Mouse (Mus musculus) forebrain, embryonic 11.5 days (tissue): ENCODE measurements around the gene Pmpca. TPM values are rescaled to one million over a fixed set of nuclear protein-coding genes. Genes with fewer than 3 reads are reported as not detected.
"Not testable (repeated sequence)": the region's sequence is repeated elsewhere in the genome, so short reads cannot be mapped to it uniquely, and the experiment has no call there.

Experiments
- ATAC-seq: fragments of 200-750 bp; cut with Nextera tagmentation; replicated peaks from 2 replicates; pipeline ENCODE4 v1.8.0; 2017; ENCODE audit warnings: moderate TSS enrichment; ENCODE audit not compliant: low FRiP score
- DNase-seq: peaks from one replicate; pipeline ENCODE4 v3.0.0-alpha.2; 2017; ENCODE audit warnings: low spot score
- H3K27ac ChIP-seq: fragments of 300-500 bp; sonication (generic); 2 replicates; pipeline ENCODE4 v1.5.1; 2014; ENCODE audit warnings: low read depth, low read length
- H3K27me3 ChIP-seq: fragments of 300-500 bp; sonication (generic); 2 replicates; pipeline ENCODE4 v1.6.1; 2014; ENCODE audit warnings: mild to moderate bottlenecking, low read length, mixed read lengths; ENCODE audit not compliant: control insufficient read depth, insufficient read depth
- H3K36me3 ChIP-seq: fragments of 300-500 bp; sonication (generic); 2 replicates; pipeline ENCODE4 v1.6.1; 2014; ENCODE audit warnings: mild to moderate bottlenecking, low read length, moderate library complexity, mixed read lengths; ENCODE audit not compliant: control insufficient read depth, insufficient read depth
- H3K4me1 ChIP-seq: fragments of 300-500 bp; sonication (generic); replicated peaks from 2 replicates; pipeline ENCODE4 v1.6.1; 2014; ENCODE audit warnings: low read length, mixed read lengths; ENCODE audit not compliant: control insufficient read depth, insufficient read depth
- H3K4me2 ChIP-seq: fragments of 300-500 bp; sonication (generic); 2 replicates; pipeline ENCODE4 v1.6.1; 2014; ENCODE audit warnings: low read depth, mild to moderate bottlenecking, low read length, moderate library complexity, mixed read lengths; ENCODE audit not compliant: severe bottlenecking
- H3K4me3 ChIP-seq: fragments of 300-500 bp; sonication (generic); 2 replicates; pipeline ENCODE4 v1.5.1; 2014; ENCODE audit warnings: low read depth, low read length
- H3K9ac ChIP-seq: fragments of 300-500 bp; sonication (generic); 2 replicates; pipeline ENCODE4 v1.6.1; 2014; ENCODE audit warnings: low read length
- H3K9me3 ChIP-seq: fragments of 300-500 bp; sonication (generic); 2 replicates; pipeline ENCODE4 v1.6.1; 2016; ENCODE audit warnings: low read length, mixed read lengths; ENCODE audit not compliant: control insufficient read depth
- WGBS: fragments of 180-500 bp; shearing (Covaris S2); extraction: QIAGEN DNeasy Blood & Tissue Kit; methylation state at CpG from one replicate; pipeline ENCODE4 v1.1.7; 2014; 5-methylcytosine and 5-hydroxymethylcytosine counted together
- polyA plus RNA-seq: library from polyadenylated mRNA; unstranded; fragments of >200 nt; fragmentation: Nextera tagmentation; extraction: Ambion mirVana; gene quantifications from 2 replicates; pipeline ENCODE4 v1.2.1, GENCODE M21; 2014

Pmpca gene
- polyA plus RNA-seq, 1 experiment from 2014 or later = 130 TPM

DNA sequence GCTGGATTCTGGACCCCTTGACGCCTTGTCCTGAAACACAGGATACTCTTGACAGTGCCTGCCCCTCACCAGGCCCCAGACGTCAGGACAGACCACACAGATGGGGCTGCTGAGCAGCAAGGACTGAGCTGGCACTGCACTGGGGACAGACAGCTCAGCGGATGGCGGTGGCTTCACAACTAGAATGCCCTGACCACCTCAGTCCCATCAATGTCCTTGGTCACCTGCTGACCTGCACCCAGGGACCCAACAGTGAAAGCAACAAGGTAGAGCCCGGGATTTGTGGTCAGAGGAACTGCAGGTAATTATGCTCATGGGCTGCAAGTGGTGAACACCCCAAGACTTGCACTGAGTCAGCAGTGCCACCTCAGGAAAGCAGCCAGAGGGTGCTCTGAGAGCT lies 26.1 kb upstream of the Pmpca start:
- DNase-seq = no peak
- no peak overlapping the region for H3K4me3 ChIP-seq
- no peaks in the 10 kb centered on the region for H3K9me3 ChIP-seq
- WGBS = 85% methylated on average over 5 of the region's 5 CpGs
- H3K4me2 ChIP-seq = no peak overlapping the region
- no peak overlapping the region for H3K9ac ChIP-seq
- no peak overlapping the region for H3K27ac ChIP-seq
- H3K4me1 ChIP-seq = no peaks in the 10 kb centered on the region
- H3K27me3 ChIP-seq = no peaks in the 10 kb centered on the region
- H3K36me3 ChIP-seq = peaks cover 5% of the 10 kb centered on the region
- ATAC-seq = no peak

DNA sequence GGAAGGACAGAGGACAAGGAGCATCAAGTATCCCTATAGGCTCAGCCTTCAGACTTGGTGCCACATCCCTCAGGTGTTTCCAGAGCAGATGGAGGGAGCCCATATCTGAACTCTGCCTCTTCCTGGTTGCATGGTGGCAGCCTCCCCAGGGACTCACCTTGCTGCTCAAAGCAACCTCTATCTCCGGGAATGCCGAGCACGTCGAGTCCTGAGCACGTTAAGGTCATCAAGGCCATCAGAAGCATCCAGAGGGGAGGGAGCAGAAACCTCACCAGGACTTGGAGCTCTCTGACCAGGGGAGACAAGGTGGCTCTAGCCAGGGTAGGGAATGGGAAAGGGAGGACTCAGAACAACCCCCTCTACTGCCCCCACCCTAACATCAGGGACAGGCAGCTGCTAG lies 25.7 kb upstream of the Pmpca start:
- Histone ChIP-seq H3K9ac (no peak overlapping the region), H3K27ac (no peak overlapping the region), H3K27me3 (no peaks in the 10 kb centered on the region), H3K9me3 (no peaks in the 10 kb centered on the region), H3K4me2 (no peak overlapping the region), H3K36me3 (peaks cover 5% of the 10 kb centered on the region), H3K4me1 (no peaks in the 10 kb centered on the region), H3K4me3 (no peak overlapping the region)
- 93% methylated on average over 5 of the region's 5 CpGs for WGBS
- ATAC-seq (no peak), DNase-seq (no peak)

DNA sequence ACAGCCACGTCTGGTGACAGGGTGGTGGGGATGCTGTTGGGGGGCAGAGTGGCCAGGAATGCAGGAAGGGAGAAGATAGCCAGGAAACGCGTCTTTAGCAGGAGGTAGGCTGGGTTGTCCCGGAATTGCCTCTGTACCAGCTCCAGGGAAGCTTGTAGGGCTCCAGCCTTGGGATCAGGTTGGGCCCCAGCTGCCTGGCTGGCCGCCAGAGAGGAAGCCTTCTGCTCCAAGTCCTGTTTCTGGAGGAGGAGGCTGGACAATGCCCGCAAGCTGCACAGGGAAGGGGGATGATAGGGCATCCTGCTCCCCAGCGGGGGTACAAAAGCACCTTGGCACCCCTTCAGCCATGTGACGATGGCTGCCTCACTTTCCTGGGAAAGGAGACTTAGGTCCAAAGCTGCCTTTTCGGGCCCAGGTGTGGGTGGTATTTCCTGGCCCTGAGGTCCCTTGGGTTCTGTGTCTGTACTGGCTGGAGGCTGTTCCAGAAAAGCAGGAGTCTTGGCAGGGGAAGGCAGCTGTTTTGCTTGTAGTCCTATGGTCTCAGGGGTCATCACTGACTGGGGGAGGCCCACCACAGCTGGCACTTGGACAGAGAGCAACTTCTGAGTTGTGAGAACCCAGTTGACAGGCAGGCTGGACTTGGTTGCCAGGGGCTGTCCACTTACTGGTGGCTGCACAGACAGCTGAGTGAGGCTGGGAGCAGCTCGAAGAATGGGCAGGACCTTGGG lies 24.2 kb upstream of the Pmpca start:
- Histone ChIP-seq H3K4me3 (no peak overlapping the region), H3K4me2 (no peak overlapping the region), H3K4me1 (no peaks in the 10 kb centered on the region), H3K9ac (no peak overlapping the region), H3K27me3 (no peaks in the 10 kb centered on the region), H3K36me3 (peaks cover 7% of the 10 kb centered on the region), H3K27ac (no peak overlapping the region), H3K9me3 (no peaks in the 10 kb centered on the region)
- DNase-seq = no peak
- 89% methylated on average over 10 of the region's 10 CpGs for WGBS
- no peak for ATAC-seq

DNA sequence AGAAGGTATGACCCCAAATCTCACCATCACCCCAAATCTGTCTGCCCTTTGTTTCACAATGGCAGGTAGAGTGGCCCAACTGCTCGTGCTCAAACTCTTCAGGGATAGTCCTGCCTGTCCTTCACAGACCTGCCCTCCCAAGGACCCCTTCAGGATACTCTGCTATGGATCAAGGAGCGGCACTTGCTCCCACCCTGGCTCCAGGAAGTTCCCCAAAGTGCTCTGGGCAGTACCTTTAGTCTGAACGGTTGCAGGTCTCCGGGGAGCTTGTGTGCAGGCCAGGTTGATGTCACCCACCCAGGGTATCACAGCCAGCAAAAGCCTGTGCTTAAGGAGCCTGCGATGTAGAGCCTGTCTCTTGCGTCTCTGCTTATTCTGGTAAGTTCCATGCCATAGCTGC lies 21.2 kb upstream of the Pmpca start:
- Histone ChIP-seq H3K9ac (no peak overlapping the region), H3K27me3 (no peaks in the 10 kb centered on the region), H3K27ac (no peak overlapping the region), H3K9me3 (no peaks in the 10 kb centered on the region), H3K4me2 (no peak overlapping the region), H3K4me3 (no peak overlapping the region), H3K36me3 (peaks cover 11% of the 10 kb centered on the region), H3K4me1 (no peaks in the 10 kb centered on the region)
- WGBS = 93% methylated on average over 6 of the region's 6 CpGs
- no peak for DNase-seq
- ATAC-seq = no peak

DNA sequence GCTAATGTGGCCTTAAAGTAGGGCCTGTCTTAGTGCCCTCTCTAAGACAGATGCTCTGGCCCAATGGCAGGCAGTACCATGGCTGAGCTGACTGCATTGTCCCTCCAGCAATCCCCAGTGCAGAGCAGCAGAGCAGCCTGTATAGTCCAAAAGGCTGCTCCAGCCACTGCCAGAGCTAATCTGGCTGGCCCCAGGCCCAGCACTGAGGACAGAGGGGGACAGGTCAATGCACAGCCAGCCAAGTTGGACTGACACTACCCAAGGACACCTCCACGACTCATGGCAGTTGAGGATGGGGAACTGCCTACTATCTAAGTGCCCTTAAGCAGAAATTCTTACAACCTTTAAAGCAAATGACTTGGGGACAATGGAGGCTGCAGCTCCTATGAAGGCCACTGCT lies 20.6 kb upstream of the Pmpca start:
- Histone ChIP-seq H3K9ac (no peak overlapping the region), H3K36me3 (peaks cover 11% of the 10 kb centered on the region), H3K27ac (no peak overlapping the region), H3K4me2 (no peak overlapping the region), H3K4me1 (no peaks in the 10 kb centered on the region), H3K9me3 (no peaks in the 10 kb centered on the region), H3K4me3 (no peak overlapping the region), H3K27me3 (no peaks in the 10 kb centered on the region)
- ATAC-seq (no peak), DNase-seq (no peak)
- 77% methylated on average over 1 of the region's 1 CpGs for WGBS

DNA sequence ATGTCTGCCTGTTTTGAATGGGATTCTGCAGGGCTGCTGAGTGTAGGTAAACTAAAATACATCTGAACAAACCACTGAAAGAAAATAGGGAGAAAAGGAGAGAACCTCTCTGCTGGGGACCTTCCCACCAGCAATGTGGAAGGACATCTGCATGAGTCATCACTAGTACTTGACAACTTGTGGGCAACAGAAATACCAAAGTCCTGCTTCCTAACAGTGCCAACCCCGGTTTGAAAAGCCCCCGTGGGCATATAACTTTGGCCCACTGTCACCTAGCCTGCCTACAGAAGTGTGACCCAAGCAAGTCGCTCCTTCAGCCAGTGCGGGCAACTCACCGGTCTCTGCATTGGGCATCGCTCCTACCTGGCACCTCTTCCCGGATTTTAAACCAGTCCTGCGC lies 16.7 kb upstream of the Pmpca start:
- 95% methylated on average over 8 of the region's 8 CpGs for WGBS
- Histone ChIP-seq H3K36me3 (peaks cover 11% of the 10 kb centered on the region; the same call in 1 of the 2 replicates), H3K27ac (no peak overlapping the region), H3K27me3 (no peaks in the 10 kb centered on the region), H3K9me3 (no peaks in the 10 kb centered on the region), H3K4me3 (no peak overlapping the region), H3K9ac (no peak overlapping the region), H3K4me1 (no peaks in the 10 kb centered on the region), H3K4me2 (no peak overlapping the region)
- ATAC-seq (no peak), DNase-seq (no peak)

DNA sequence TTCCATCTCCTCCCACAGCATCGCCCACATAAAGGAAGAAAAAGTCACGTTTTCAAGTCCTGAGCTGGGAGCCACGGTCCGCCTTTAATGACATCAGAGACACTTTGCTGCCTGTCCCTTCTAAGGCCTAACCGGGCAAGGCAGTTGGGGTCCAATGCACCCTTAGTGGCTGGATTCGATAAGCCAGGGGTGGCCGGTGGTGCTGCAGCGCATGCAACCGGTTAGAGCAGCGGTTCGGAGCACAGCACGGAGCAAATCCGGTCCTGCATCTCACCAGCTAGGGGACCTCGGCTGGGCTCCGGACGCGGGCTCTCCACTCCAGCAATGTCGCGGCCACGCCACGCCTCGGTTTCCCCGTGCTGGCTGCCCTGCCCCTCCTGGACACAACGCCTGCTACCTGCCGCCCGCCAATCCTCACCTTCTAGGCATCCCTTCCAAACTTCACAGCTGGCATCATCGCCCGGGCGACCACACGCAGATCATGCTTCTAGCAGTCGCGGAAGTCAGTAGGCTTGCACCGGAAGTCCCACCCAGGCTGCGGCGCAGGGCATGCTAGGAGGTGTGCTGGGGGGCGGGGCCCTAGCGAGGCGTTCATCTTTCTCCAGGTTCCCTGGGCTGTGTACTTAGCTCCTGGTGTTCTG lies 8.9 kb upstream of the Pmpca start, which contains the start of gene Snapc4:
Snapc4 (minus strand) TSS at position 523 of the 641 bp plus-strand sequence.
- Histone ChIP-seq H3K27me3 (no peaks in the 10 kb centered on the region), H3K9me3 (no peaks in the 10 kb centered on the region), H3K4me3 (peak within 1 kb of the TSS; percentile 82), H3K9ac (peak within 1 kb of the TSS; percentile 75), H3K4me1 (peaks cover 4% of the 10 kb centered on the region; the same call in 1 of the 2 replicates), H3K4me2 (peak within 1 kb of the TSS; percentile 93), H3K36me3 (peaks cover 12% of the 10 kb centered on the region; the same call in 1 of the 2 replicates), H3K27ac (0 out of 2 replicates have a peak within 1 kb of the TSS, but pooled peaks have one; percentile 25)
- ATAC-seq (peak; percentile 96), DNase-seq (peak; percentile 93)
- under 1% methylated on average over 38 of the region's 38 CpGs for WGBS

DNA sequence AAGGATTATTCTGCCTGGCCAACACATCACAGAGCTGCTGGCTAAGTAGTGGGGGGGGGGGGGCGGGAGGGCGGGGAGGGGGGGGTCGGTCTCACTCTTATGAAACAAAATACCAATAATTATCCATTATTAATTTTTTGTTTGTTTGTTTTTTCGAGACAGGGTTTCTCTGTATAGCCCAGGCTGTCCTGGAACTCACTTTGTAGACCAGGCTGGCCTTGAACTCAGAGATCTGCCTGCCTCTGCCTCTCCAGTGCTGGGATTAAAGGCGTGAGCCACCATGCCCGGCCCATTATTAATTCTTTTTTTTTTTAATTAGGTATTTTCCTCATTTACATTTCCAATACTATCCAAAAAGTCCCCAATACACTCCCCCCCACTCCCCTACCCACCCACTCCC lies 8.3 kb upstream of the Pmpca start:
- H3K36me3 ChIP-seq, H3K27ac ChIP-seq, DNase-seq, H3K4me1 ChIP-seq, H3K27me3 ChIP-seq, H3K9me3 ChIP-seq: not testable (repeated sequence)
- H3K4me3 ChIP-seq = peak overlapping the region; percentile 82
- peak overlapping the region; percentile 93 for H3K4me2 ChIP-seq
- peak; percentile 28; the same call in 1 of the 2 replicates for ATAC-seq
- peak overlapping the region; percentile 75 for H3K9ac ChIP-seq
- WGBS = 36% methylated on average over 6 of the region's 6 CpGs
